Mouse (Mus musculus) midbrain, embryonic 12.5 days (tissue): ENCODE results near the gene Gna14. TPM values are rescaled to one million over a fixed set of nuclear protein-coding genes. Genes with fewer than 3 reads are reported as not detected.

Experiments
- ATAC-seq: fragments of 200-750 bp; cut with Nextera tagmentation; 2 replicates; pipeline ENCODE4 v1.8.0; 2017; ENCODE audit warnings: low read depth, moderate TSS enrichment, moderate library complexity; ENCODE audit not compliant: low FRiP score
- H3K27ac ChIP-seq: fragments of 300-500 bp; sonication (generic); replicated peaks from 2 replicates; pipeline ENCODE4 v1.5.1; 2016; ENCODE audit warnings: mild to moderate bottlenecking
- H3K27me3 ChIP-seq: fragments of 300-500 bp; sonication (generic); 2 replicates; pipeline ENCODE4 v1.6.1; 2016; ENCODE audit warnings: mild to moderate bottlenecking
- H3K36me3 ChIP-seq: fragments of 300-500 bp; sonication (generic); 2 replicates; pipeline ENCODE4 v1.6.1; 2016
- H3K4me1 ChIP-seq: fragments of 300-500 bp; sonication (generic); 2 replicates; pipeline ENCODE4 v1.6.1; 2016
- H3K4me2 ChIP-seq: fragments of 300-500 bp; sonication (generic); replicated peaks from 2 replicates; pipeline ENCODE4 v1.6.1; 2016; ENCODE audit warnings: mild to moderate bottlenecking, moderate library complexity
- H3K4me3 ChIP-seq: fragments of 300-500 bp; sonication (generic); 2 replicates; pipeline ENCODE4 v1.5.1; 2016; ENCODE audit warnings: mild to moderate bottlenecking
- H3K9ac ChIP-seq: fragments of 300-500 bp; sonication (generic); replicated peaks from 2 replicates; pipeline ENCODE4 v1.6.1; 2016; ENCODE audit warnings: mild to moderate bottlenecking, moderate library complexity
- H3K9me3 ChIP-seq: fragments of 300-500 bp; sonication (generic); 2 replicates; pipeline ENCODE4 v1.6.1; 2016; ENCODE audit warnings: mild to moderate bottlenecking
- WGBS: fragments of 180-500 bp; shearing (Covaris S2); methylation state at CpG from one replicate; pipeline ENCODE4 v1.1.7; 2016; 5-methylcytosine and 5-hydroxymethylcytosine counted together
- polyA plus RNA-seq: library from polyadenylated mRNA; unstranded; fragments of >200 nt; fragmentation: Nextera tagmentation; extraction: Ambion mirVana; gene quantifications from 2 replicates; pipeline ENCODE4 v1.2.1, GENCODE M21; 2016

The Gna14 gene
- polyA plus RNA-seq, 1 experiment from 2014 or later = 0.51 TPM

DNA sequence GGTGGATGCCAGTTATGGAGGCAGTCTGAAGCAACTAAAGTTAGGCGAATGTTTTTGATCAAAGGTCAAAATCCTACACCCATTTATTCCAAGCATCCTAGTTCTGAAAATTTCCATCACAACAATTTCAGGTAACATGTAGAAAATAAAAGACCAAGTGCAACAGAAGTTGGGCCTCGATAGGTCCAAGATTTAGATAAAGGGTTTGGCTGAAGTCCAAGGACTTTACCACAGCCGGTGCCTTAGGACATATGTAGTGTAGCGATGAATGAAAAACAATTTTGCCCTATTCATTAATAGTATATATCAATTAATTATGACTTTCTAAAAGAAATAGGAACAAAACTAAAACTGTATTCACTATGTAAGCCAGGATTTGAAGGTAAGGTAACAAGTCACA is 187.6 kb downstream of the Gna14 start:
- Histone ChIP-seq H3K9me3 (no peaks in the 10 kb centered on the region), H3K27ac (no peak overlapping the region), H3K9ac (no peak overlapping the region), H3K27me3 (no peaks in the 10 kb centered on the region), H3K4me3 (no peak overlapping the region), H3K4me1 (peaks cover 3% of the 10 kb centered on the region; the same call in 1 of the 2 replicates), H3K36me3 (no peaks in the 10 kb centered on the region), H3K4me2 (no peak overlapping the region)
- ATAC-seq = no peak
- 95% methylated on average over 4 of the region's 4 CpGs for WGBS

GRCm38 (mm10) chr19:16624994-16625393 is 189.4 kb downstream of the Gna14 start:
- ATAC-seq = no peak
- Histone ChIP-seq H3K27me3 (no peaks in the 10 kb centered on the region), H3K9ac (no peak overlapping the region), H3K4me3 (no peak overlapping the region), H3K36me3 (no peaks in the 10 kb centered on the region), H3K27ac (no peak overlapping the region), H3K9me3 (no peaks in the 10 kb centered on the region), H3K4me1 (no peaks in the 10 kb centered on the region; the same call in 1 of the 2 replicates), H3K4me2 (no peak overlapping the region)

DNA sequence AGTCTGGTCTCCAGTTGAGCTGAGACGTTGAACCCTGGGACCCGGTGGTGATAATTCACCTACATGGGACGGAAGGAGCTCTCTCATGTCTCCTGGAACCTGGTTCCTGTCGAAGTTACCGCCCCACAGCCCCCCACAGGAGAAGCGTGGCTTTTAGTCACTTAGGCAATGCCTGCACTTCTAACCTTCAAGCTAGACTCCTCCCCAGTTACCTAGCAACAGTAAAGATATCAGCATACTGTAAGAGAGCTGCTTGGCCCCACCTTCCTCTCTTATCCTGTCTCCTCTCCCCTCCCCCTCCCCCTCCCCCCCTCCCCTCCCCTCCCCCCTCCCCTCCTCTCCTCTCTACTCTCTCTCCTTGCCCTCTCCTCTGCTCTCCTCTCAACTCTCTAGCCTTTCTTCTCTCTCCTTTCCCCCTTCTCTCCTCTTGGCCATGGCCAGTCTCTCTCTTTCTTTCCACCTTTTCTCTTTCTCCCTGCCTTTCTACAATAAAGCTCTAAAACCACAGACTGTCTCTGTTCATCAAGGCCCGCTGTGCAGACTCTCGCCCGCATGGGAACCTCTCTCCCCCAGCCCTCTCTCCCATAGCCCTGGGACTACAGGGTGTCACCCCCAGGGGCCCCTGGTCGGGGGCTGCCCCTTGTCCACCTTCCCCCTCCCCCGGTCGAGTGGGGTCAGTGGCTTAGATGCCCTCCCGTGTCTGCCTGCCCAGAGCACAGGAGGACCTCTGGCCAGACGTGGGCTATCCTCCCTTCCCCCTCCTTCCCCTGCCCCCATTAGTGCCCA is 190.2 kb downstream of the Gna14 start:
- H3K4me1 ChIP-seq = no peaks in the 10 kb centered on the region; the same call in 1 of the 2 replicates
- H3K4me2 ChIP-seq = no peak overlapping the region
- no peak overlapping the region for H3K27ac ChIP-seq
- no peaks in the 10 kb centered on the region for H3K9me3 ChIP-seq
- peak; percentile 52; the same call in 1 of the 2 replicates for ATAC-seq
- H3K27me3 ChIP-seq = no peaks in the 10 kb centered on the region
- no peak overlapping the region for H3K4me3 ChIP-seq
- H3K36me3 ChIP-seq = no peaks in the 10 kb centered on the region
- WGBS = 30% methylated on average over 14 of the region's 14 CpGs
- H3K9ac ChIP-seq = no peak overlapping the region
